Mouse (Mus musculus) ES-E14 (cell line): Measurements from ENCODE around the gene Ankrd66. TPM values are rescaled to one million over a fixed set of nuclear protein-coding genes. Genes with fewer than 3 reads are reported as not detected.

Experiments used
- DNase-seq: peaks from one replicate; pipeline ENCODE4 v3.0.0-alpha.2; 2013; ENCODE audit warnings: low read depth, low spot score
- H3K27ac ChIP-seq: 2 replicates; pipeline ENCODE4 v1.5.1; 2012; ENCODE audit warnings: low read depth, mild to moderate bottlenecking, low read length, moderate library complexity, mixed read lengths; ENCODE audit not compliant: poor library complexity, insufficient read depth, severe bottlenecking
- H3K36me3 ChIP-seq: 2 replicates; pipeline ENCODE4 v1.6.1; 2012; ENCODE audit warnings: mild to moderate bottlenecking, low read length, moderate library complexity, mixed read lengths; ENCODE audit not compliant: control insufficient read depth, poor library complexity, insufficient read depth, severe bottlenecking
- H3K4me1 ChIP-seq, 2 experiments: fragments of 150-350 bp in 1 of 2; sonication (generic) in 1 of 2; 2 replicates each; pipeline ENCODE4 v1.6.1; 2012; ENCODE audit warnings: low read length in 2 of 2, mild to moderate bottlenecking in 1 of 2, mixed read lengths in 1 of 2; ENCODE audit not compliant: control insufficient read depth in 2 of 2, insufficient read depth in 2 of 2, poor library complexity in 1 of 2
- H3K4me3 ChIP-seq, 2 experiments: fragments of 150-350 bp in 1 of 2; sonication (generic) in 1 of 2; 2 replicates each; pipeline ENCODE4 v1.5.1; 2012; ENCODE audit warnings: low read length in 2 of 2, low read depth in 1 of 2, mild to moderate bottlenecking in 1 of 2, mixed read lengths in 1 of 2; ENCODE audit not compliant: insufficient read depth in 1 of 2, poor library complexity in 1 of 2, severe bottlenecking in 1 of 2
- H3K9ac ChIP-seq: 2 replicates; pipeline ENCODE4 v1.6.1; 2012; ENCODE audit warnings: low read depth, mild to moderate bottlenecking, low read length, mixed read lengths; ENCODE audit not compliant: poor library complexity, insufficient read depth, severe bottlenecking
- H3K9me3 ChIP-seq: fragments of 150-350 bp; sonication (generic); 2 replicates; pipeline ENCODE4 v1.6.1; 2012; ENCODE audit warnings: low read depth, mild to moderate bottlenecking, low read length; ENCODE audit not compliant: control insufficient read depth, insufficient read depth
- CHD2 ChIP-seq: IDR thresholded peaks from 2 replicates; pipeline ENCODE4 v1.6.1; 2014; ENCODE audit warnings: mild to moderate bottlenecking, low read depth, low read length, inconsistent platforms
- HCFC1 ChIP-seq: IDR thresholded peaks from 2 replicates; pipeline ENCODE4 v1.6.1; 2012; ENCODE audit warnings: low read length, inconsistent platforms, borderline replicate concordance; ENCODE audit not compliant: insufficient read depth
- MAFK ChIP-seq: IDR thresholded peaks from 2 replicates; pipeline ENCODE4 v1.6.1; 2014; ENCODE audit warnings: mild to moderate bottlenecking, low read depth, low read length, inconsistent platforms; ENCODE audit not compliant: insufficient read depth
- ZC3H11A ChIP-seq: IDR thresholded peaks from 2 replicates; pipeline ENCODE4 v1.6.1; 2012; ENCODE audit warnings: low read depth, mild to moderate bottlenecking, inconsistent platforms, low read length, borderline replicate concordance
- ZNF384 ChIP-seq: IDR thresholded peaks from 2 replicates; pipeline ENCODE4 v1.6.1; 2012; ENCODE audit warnings: low read depth, low read length, inconsistent platforms
- in situ Hi-C, 2 experiments: fragments of 600-800 bp; cut with MboI; formaldehyde crosslinking; loops; one replicate each; pipeline ENCODE4 v1.15.1; 2025; ENCODE audit warnings: low sequenced_read_pairs in 2 of 2, inconsistent platforms in 1 of 2; ENCODE audit not compliant: unreplicated experiment in 2 of 2
- total RNA-seq: library from RNA; depleted of rRNA; stranded (reverse); fragments of 300-350 nt; gene quantifications from 2 replicates; pipeline ENCODE4 v1.2.3, GENCODE M21; 2012

Ankrd66 gene
- total RNA-seq, 1 experiment = not detected

GRCm38 (mm10) chr17:43520166-43520565 lies 23.3 kb downstream of the Ankrd66 start:
- no peaks in the 10 kb centered on the region for H3K9me3 ChIP-seq
- in situ Hi-C loops = no loop called here
- TF ChIP-seq ZC3H11A (no peak), MAFK (no peak), CHD2 (no peak), ZNF384 (no peak), HCFC1 (no peak)

GRCm38 (mm10) chr17:43518644-43519409 lies 24.6 kb downstream of the Ankrd66 start:
- H3K36me3 ChIP-seq = no peaks in the 10 kb centered on the region
- no peaks in the 10 kb centered on the region for H3K4me1 ChIP-seq
- peak; percentile 83 for DNase-seq
- H3K4me3 ChIP-seq = no peak overlapping the region
- H3K9ac ChIP-seq = no peak overlapping the region
- H3K27ac ChIP-seq = no peak overlapping the region
- in situ Hi-C loops = loop anchor here (5.0 to 10.0 kb wide), 2 partner anchors 86 to 88 kb away; no protein-coding TSS in a partner anchor
- H3K9me3 ChIP-seq = no peaks in the 10 kb centered on the region
- TF ChIP-seq ZC3H11A (peak; percentile 86), CHD2 (no peak)

More at GRCm38 (mm10) chr17:43520166-43520565, 23.3 kb downstream of the Ankrd66 start:
- no peak overlapping the region for H3K9ac ChIP-seq
- no peaks in the 10 kb centered on the region for H3K36me3 ChIP-seq
- no peaks in the 10 kb centered on the region for H3K4me1 ChIP-seq
- H3K27ac ChIP-seq = no peak overlapping the region
- no peak overlapping the region for H3K4me3 ChIP-seq
- no peak for DNase-seq

- Histone ChIP-seq H3K9ac (no peak overlapping the region), H3K9me3 (no peaks in the 10 kb centered on the region), H3K36me3 (no peaks in the 10 kb centered on the region), H3K4me3 (no peak overlapping the region), H3K4me1 (no peaks in the 10 kb centered on the region), H3K27ac (no peak overlapping the region)
- TF ChIP-seq HCFC1 = no peak
- TF ChIP-seq CHD2 = no peak
- no peak for TF ChIP-seq MAFK
- no peak for TF ChIP-seq ZNF384
- TF ChIP-seq ZC3H11A = no peak
- DNase-seq = no peak
- in situ Hi-C loops = loop anchor here in 1 of 2 experiments (10.0 kb wide), 1 partner anchor 94 kb away; no protein-coding TSS in a partner anchor
Observed at GRCm38 (mm10) chr17:43510782-43511181, 32.7 kb downstream of the Ankrd66 start.

GRCm38 (mm10) chr17:43504594-43504934 lies 38.9 kb downstream of the Ankrd66 start:
- in situ Hi-C loops = no loop called here
- no peak overlapping the region for H3K4me3 ChIP-seq
- H3K9ac ChIP-seq = no peak overlapping the region
- no peaks in the 10 kb centered on the region for H3K4me1 ChIP-seq
- no peaks in the 10 kb centered on the region for H3K36me3 ChIP-seq
- no peaks in the 10 kb centered on the region for H3K9me3 ChIP-seq
- H3K27ac ChIP-seq = no peak overlapping the region
- TF ChIP-seq CHD2 (no peak), MAFK (no peak), HCFC1 (no peak), ZNF384 (no peak), ZC3H11A (no peak)
- no peak for DNase-seq
